Mouse (Mus musculus) neural tube, embryonic 11.5 days (tissue): ENCODE results near the gene Fxyd6. TPM values are rescaled to one million over a fixed set of nuclear protein-coding genes. Genes with fewer than 3 reads are reported as not detected.

Source experiments
- ATAC-seq: fragments of 200-750 bp; cut with Nextera tagmentation; 2 replicates; pipeline ENCODE4 v1.8.0; 2017; ENCODE audit warnings: moderate number of reproducible peaks, mild to moderate bottlenecking, moderate TSS enrichment, moderate library complexity; ENCODE audit not compliant: insufficient read depth, low FRiP score, low TSS enrichment
- DNase-seq: peaks from one replicate; pipeline ENCODE4 v3.0.0-alpha.2; 2015; ENCODE audit warnings: low spot score
- H3K27ac ChIP-seq: fragments of 300-500 bp; sonication (generic); 2 replicates; pipeline ENCODE4 v1.5.1; 2014; ENCODE audit warnings: low read depth, mild to moderate bottlenecking, low read length
- H3K27me3 ChIP-seq: fragments of 300-500 bp; sonication (generic); 2 replicates; pipeline ENCODE4 v1.6.1; 2014; ENCODE audit warnings: mild to moderate bottlenecking, low read length, mixed read lengths; ENCODE audit not compliant: control insufficient read depth, insufficient read depth
- H3K36me3 ChIP-seq: fragments of 300-500 bp; sonication (generic); 2 replicates; pipeline ENCODE4 v1.6.1; 2014; ENCODE audit warnings: mild to moderate bottlenecking, low read length, moderate library complexity, mixed read lengths; ENCODE audit not compliant: control insufficient read depth, insufficient read depth
- H3K4me1 ChIP-seq: fragments of 300-500 bp; sonication (generic); 2 replicates; pipeline ENCODE4 v1.6.1; 2014; ENCODE audit warnings: low read length, mixed read lengths; ENCODE audit not compliant: control insufficient read depth, insufficient read depth
- H3K4me2 ChIP-seq: fragments of 300-500 bp; sonication (generic); 2 replicates; pipeline ENCODE4 v1.6.1; 2014; ENCODE audit warnings: low read depth, mild to moderate bottlenecking, moderate library complexity
- H3K4me3 ChIP-seq: fragments of 300-500 bp; sonication (generic); 2 replicates; pipeline ENCODE4 v1.5.1; 2014; ENCODE audit warnings: low read depth, low read length
- H3K9ac ChIP-seq: fragments of 300-500 bp; sonication (generic); 2 replicates; pipeline ENCODE4 v1.6.1; 2014; ENCODE audit warnings: mild to moderate bottlenecking, low read length
- H3K9me3 ChIP-seq: fragments of 300-500 bp; sonication (generic); 2 replicates; pipeline ENCODE4 v1.6.1; 2016; ENCODE audit warnings: low read length; ENCODE audit not compliant: control insufficient read depth
- WGBS: fragments of 180-500 bp; shearing (Covaris S2); extraction: QIAGEN DNeasy Blood & Tissue Kit; methylation state at CpG from one replicate; pipeline ENCODE4 v1.1.7; 2014; 5-methylcytosine and 5-hydroxymethylcytosine counted together
- polyA plus RNA-seq: library from polyadenylated mRNA; unstranded; fragments of >200 nt; fragmentation: Nextera tagmentation; extraction: Ambion mirVana; gene quantifications from 2 replicates; pipeline ENCODE4 v1.2.1, GENCODE M21; 2014

The Fxyd6 gene
- polyA plus RNA-seq, 1 experiment from 2014 or later: 109 TPM

DNA sequence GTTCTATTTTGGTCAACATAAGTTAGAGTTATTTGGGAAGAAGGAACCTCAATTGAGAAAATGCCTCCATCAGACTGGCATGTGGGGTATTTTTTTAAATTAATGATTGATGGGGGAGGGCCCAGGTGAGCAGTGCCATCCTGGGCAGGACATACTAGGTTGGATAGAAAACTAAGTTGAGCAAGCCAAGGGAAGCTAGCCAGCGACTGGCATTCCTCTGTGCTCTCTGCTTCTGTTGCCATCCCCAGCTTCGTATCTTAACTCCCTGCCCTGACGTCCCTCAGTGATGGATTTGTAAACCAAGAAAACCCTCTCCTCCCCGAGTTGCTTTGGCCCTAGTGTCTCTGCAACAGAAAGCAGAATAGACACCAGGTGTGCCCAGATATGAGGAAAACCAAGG lies 69.0 kb downstream of the Fxyd6 start:
- ATAC-seq (no peak), DNase-seq (no peak)
- no peaks in the 10 kb centered on the region for H3K36me3 ChIP-seq
- H3K4me2 ChIP-seq: no peak overlapping the region
- 85% methylated on average over 4 of the region's 4 CpGs for WGBS
- H3K27me3 ChIP-seq: no peaks in the 10 kb centered on the region
- no peak overlapping the region for H3K27ac ChIP-seq
- no peak overlapping the region for H3K9ac ChIP-seq
- no peaks in the 10 kb centered on the region for H3K9me3 ChIP-seq
- H3K4me1 ChIP-seq: no peaks in the 10 kb centered on the region
- H3K4me3 ChIP-seq: no peak overlapping the region

DNA sequence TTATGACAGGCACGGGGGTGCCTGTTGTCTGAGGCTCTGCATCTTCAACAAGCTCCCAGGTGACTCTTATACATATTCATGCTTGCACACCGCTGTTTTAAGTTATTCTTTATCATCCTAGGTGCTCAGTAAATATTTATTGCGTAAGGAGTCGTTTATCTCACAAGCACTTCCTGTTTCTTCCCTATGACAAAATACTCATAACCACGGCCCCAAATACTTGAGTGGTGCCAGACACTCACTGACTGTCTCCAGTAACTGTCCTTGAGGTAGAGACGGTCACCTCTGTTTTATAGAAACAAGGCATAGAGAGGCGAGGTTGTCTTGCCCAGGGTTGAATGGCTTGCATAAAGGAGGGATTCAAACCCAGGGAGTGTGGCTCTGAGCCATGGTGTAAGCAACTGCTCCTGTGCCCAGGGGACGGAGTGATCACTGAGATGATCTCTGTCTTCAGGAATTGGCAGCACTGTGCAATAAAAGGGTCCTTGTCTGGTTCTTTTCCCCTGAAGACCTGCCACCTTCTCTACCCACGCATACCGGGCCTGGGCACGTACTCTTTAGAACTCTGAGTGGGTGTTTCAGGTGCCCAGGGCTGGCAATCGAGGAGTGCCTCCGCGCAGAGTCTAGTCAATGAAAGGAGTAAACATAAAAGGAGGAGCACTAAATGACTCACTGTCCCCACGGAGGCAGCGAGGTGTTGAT lies 70.2 kb downstream of the Fxyd6 start:
- ATAC-seq: no peak
- H3K4me1 ChIP-seq: no peaks in the 10 kb centered on the region
- WGBS: 81% methylated on average over 16 of the region's 16 CpGs
- no peaks in the 10 kb centered on the region for H3K9me3 ChIP-seq
- H3K4me2 ChIP-seq: no peak overlapping the region
- no peaks in the 10 kb centered on the region for H3K36me3 ChIP-seq
- no peak for DNase-seq
- H3K27me3 ChIP-seq: no peaks in the 10 kb centered on the region
- no peak overlapping the region for H3K9ac ChIP-seq
- H3K4me3 ChIP-seq: no peak overlapping the region
- H3K27ac ChIP-seq: no peak overlapping the region

DNA sequence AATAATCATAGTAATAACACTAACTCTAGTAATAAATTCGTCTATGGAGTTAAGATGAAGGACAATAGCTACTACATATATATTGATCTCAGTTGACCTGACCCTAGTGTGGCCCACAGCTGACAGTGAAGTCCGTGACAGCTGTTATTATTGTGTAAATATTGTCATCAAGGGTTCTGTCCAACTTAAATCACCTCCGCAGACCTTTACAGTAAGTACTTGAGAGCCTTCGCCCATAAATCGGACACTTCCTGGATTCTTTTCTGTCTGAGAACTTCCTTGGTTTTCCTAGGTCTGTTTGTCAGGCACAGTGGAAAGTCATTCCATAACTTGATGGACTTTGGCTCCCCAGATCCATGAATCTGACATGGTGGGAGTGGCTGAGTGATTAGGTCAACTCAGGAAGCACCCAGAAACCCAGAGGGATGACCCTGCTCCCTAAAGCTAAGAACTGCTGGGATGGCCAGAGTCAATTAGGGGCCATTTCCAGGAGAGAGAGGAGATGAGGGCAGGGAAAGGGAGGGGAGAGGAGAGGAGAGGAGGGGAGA lies 74.3 kb downstream of the Fxyd6 start:
- H3K9me3 ChIP-seq: no peaks in the 10 kb centered on the region
- no peak overlapping the region for H3K4me3 ChIP-seq
- no peak overlapping the region for H3K27ac ChIP-seq
- H3K36me3 ChIP-seq: no peaks in the 10 kb centered on the region
- no peaks in the 10 kb centered on the region for H3K27me3 ChIP-seq
- 82% methylated on average over 5 of the region's 5 CpGs for WGBS
- ATAC-seq (no peak), DNase-seq (no peak)
- H3K9ac ChIP-seq: no peak overlapping the region
- H3K4me2 ChIP-seq: no peak overlapping the region
- no peaks in the 10 kb centered on the region for H3K4me1 ChIP-seq

Other genes with a start within 250 kb of the Fxyd6 start
- gene Scn4b, start 231.8 kb upstream of the Fxyd6 start, polyA plus RNA-seq: 0.12 TPM in 2 replicates
- not detected in 2 replicates for gene BC049352, start 188.2 kb upstream of the Fxyd6 start, polyA plus RNA-seq
- gene Tmprss4, start 166.1 kb upstream of the Fxyd6 start, polyA plus RNA-seq: not detected in 2 replicates
- 0.77 and 1.4 TPM in 2 replicates for gene Il10ra, start 101.0 kb upstream of the Fxyd6 start, polyA plus RNA-seq
- gene Tmprss13, start 51.1 kb upstream of the Fxyd6 start, polyA plus RNA-seq: 0.16 TPM in 1 of 2 replicates, not detected in the other
- 0.88 and 2.1 TPM in 2 replicates for gene Fxyd2, start 29.5 kb downstream of the Fxyd6 start, polyA plus RNA-seq
- gene Dscaml1, start 56.4 kb downstream of the Fxyd6 start, polyA plus RNA-seq: 1.1 and 1.2 TPM in 2 replicates